Mouse (Mus musculus): Measurements from ENCODE around the gene Pcbd2. TPM values are rescaled to one million over a fixed set of nuclear protein-coding genes. Genes with fewer than 3 reads are reported as not detected.

Pcbd2 gene
- polyA plus RNA-seq, 1 experiment from 2014 or later, result 59.1 TPM

GRCm38 (mm10) chr13:55825245-55825681 is 98.1 kb downstream of the Pcbd2 start:
- Histone ChIP-seq H3K9me3 (replicated peaks; ENCODE audit: control insufficient read depth, low read length) (no peaks in the 10 kb centered on the region), H3K4me1 (ENCODE audit: control insufficient read depth, insufficient read depth, low read length) (peaks cover 7% of the 10 kb centered on the region), H3K27ac (ENCODE audit: low read depth, low read length) (no peak overlapping the region), H3K4me3 (ENCODE audit: low read depth, low read length) (peak overlapping the region; percentile 15; the same call in 1 of the 2 replicates), H3K4me2 (peak overlapping the region; percentile 21), H3K9ac (ENCODE audit: low read depth, low read length) (no peak overlapping the region), H3K27me3 (ENCODE audit: control insufficient read depth, insufficient read depth, low read length) (peaks cover 83% of the 10 kb centered on the region), H3K36me3 (ENCODE audit: control insufficient read depth, insufficient read depth, low read length) (no peaks in the 10 kb centered on the region)
- no peak; the same call in 1 of the 2 replicates for ATAC-seq (replicated peaks; ENCODE audit: insufficient number of reproducible peaks, low FRiP score, low TSS enrichment)
- 3% methylated on average over 32 of the region's 32 CpGs for WGBS (ENCODE audit: insufficient replicate concordance)

GRCm38 (mm10) chr13:55826008-55826671 is 99.0 kb downstream of the Pcbd2 start:
- H3K9me3 ChIP-seq (replicated peaks; ENCODE audit: control insufficient read depth, low read length), result no peaks in the 10 kb centered on the region
- under 1% methylated on average over 56 of the region's 56 CpGs for WGBS (ENCODE audit: insufficient replicate concordance)
- H3K4me2 ChIP-seq, result peak overlapping the region; percentile 23
- H3K27me3 ChIP-seq (ENCODE audit: control insufficient read depth, insufficient read depth, low read length), result peaks cover 88% of the 10 kb centered on the region
- peak overlapping the region; percentile 15; the same call in 1 of the 2 replicates for H3K4me3 ChIP-seq (ENCODE audit: low read depth, low read length)
- ATAC-seq (replicated peaks; ENCODE audit: insufficient number of reproducible peaks, low FRiP score, low TSS enrichment), result no peak
- H3K4me1 ChIP-seq (ENCODE audit: control insufficient read depth, insufficient read depth, low read length), result peaks cover 16% of the 10 kb centered on the region
- H3K36me3 ChIP-seq (ENCODE audit: control insufficient read depth, insufficient read depth, low read length), result no peaks in the 10 kb centered on the region
- H3K9ac ChIP-seq (ENCODE audit: low read depth, low read length), result no peak overlapping the region
- no peak overlapping the region for H3K27ac ChIP-seq (ENCODE audit: low read depth, low read length)

Other genes with a start within 250 kb of the Pcbd2 start
- gene Dbn1, start 239.3 kb upstream of the Pcbd2 start, polyA plus RNA-seq (2014; fragmentation: Nextera tagmentation; extraction: Ambion mirVana), result 64.1 and 83.0 TPM in 2 replicates
- gene Pdlim7, start 213.7 kb upstream of the Pcbd2 start, polyA plus RNA-seq (2014; fragmentation: Nextera tagmentation; extraction: Ambion mirVana), result 439 and 451 TPM in 2 replicates
- 0.90 and 1.1 TPM in 2 replicates for gene Dok3, start 198.1 kb upstream of the Pcbd2 start, polyA plus RNA-seq (2014; fragmentation: Nextera tagmentation; extraction: Ambion mirVana)
- 36.5 and 39.9 TPM in 2 replicates for gene Ddx41, start 190.7 kb upstream of the Pcbd2 start, polyA plus RNA-seq (2014; fragmentation: Nextera tagmentation; extraction: Ambion mirVana)
- 19.1 and 21.9 TPM in 2 replicates for gene Fam193b, start 156.2 kb upstream of the Pcbd2 start, polyA plus RNA-seq (2014; fragmentation: Nextera tagmentation; extraction: Ambion mirVana)
- gene Tmed9, start 153.6 kb upstream of the Pcbd2 start, polyA plus RNA-seq (2014; fragmentation: Nextera tagmentation; extraction: Ambion mirVana), result 58.5 and 63.3 TPM in 2 replicates
- 15.8 and 18.8 TPM in 2 replicates for gene B4galt7, start 127.5 kb upstream of the Pcbd2 start, polyA plus RNA-seq (2014; fragmentation: Nextera tagmentation; extraction: Ambion mirVana)
- 36.4 and 38.4 TPM in 2 replicates for gene Caml, start 104.4 kb upstream of the Pcbd2 start, polyA plus RNA-seq (2014; fragmentation: Nextera tagmentation; extraction: Ambion mirVana)
- 32.4 and 34.2 TPM in 2 replicates for gene Ddx46, start 92.3 kb upstream of the Pcbd2 start, polyA plus RNA-seq (2014; fragmentation: Nextera tagmentation; extraction: Ambion mirVana)
- gene B230219D22Rik, start 34.2 kb upstream of the Pcbd2 start, polyA plus RNA-seq (2014; fragmentation: Nextera tagmentation; extraction: Ambion mirVana), result 63.0 and 77.0 TPM in 2 replicates
- 61.1 and 69.5 TPM in 2 replicates for gene Txndc15, start 12.7 kb upstream of the Pcbd2 start, polyA plus RNA-seq (2014; fragmentation: Nextera tagmentation; extraction: Ambion mirVana)
- gene Catsper3, start 57.2 kb downstream of the Pcbd2 start, polyA plus RNA-seq (2014; fragmentation: Nextera tagmentation; extraction: Ambion mirVana), result 0.11 and 0.23 TPM in 2 replicates
- 0.51 and 1.2 TPM in 2 replicates for gene Pitx1, start 108.8 kb downstream of the Pcbd2 start, polyA plus RNA-seq (2014; fragmentation: Nextera tagmentation; extraction: Ambion mirVana)

All from heart, embryonic 11.5 days (tissue).